Mouse (Mus musculus) MEL (cell line): ENCODE measurements around the gene Nyap1. TPM values are rescaled to one million over a fixed set of nuclear protein-coding genes. Genes with fewer than 3 reads are reported as not detected.

Experiments used
- DNase-seq: peaks from one replicate; pipeline ENCODE4 v3.0.0; 2011; ENCODE audit warnings: low read depth, low spot score
- H3K27ac ChIP-seq: 2 replicates; pipeline ENCODE4 v1.5.1; 2012; ENCODE audit warnings: low read depth, mild to moderate bottlenecking, control low read depth, low read length, moderate library complexity; ENCODE audit not compliant: control insufficient read depth
- H3K27me3 ChIP-seq, 2 experiments: fragments of 150-350 bp in 1 of 2; sonication (generic) in 1 of 2; 2 replicates each; pipeline ENCODE4 v1.6.1; 2012; ENCODE audit warnings: low read length in 2 of 2, mild to moderate bottlenecking in 2 of 2, improper control_type of control experiment in 1 of 2, moderate library complexity in 1 of 2; ENCODE audit not compliant: insufficient read depth in 2 of 2, control insufficient read depth in 1 of 2
- H3K36me3 ChIP-seq, 2 experiments: 2 replicates each; pipeline ENCODE4 v1.6.1; 2012 to 2014; ENCODE audit warnings: low read length in 2 of 2, improper control_type of control experiment in 1 of 2, inconsistent platforms in 1 of 2, mild to moderate bottlenecking in 1 of 2; ENCODE audit not compliant: insufficient read depth in 2 of 2, control insufficient read depth in 1 of 2
- H3K4me1 ChIP-seq, 2 experiments: fragments of 150-350 bp in 1 of 2; sonication (generic) in 1 of 2; 2 replicates each; pipeline ENCODE4 v1.6.1; 2012; ENCODE audit warnings: low read length in 2 of 2, improper control_type of control experiment in 1 of 2, mild to moderate bottlenecking in 1 of 2; ENCODE audit not compliant: insufficient read depth in 2 of 2, control insufficient read depth in 1 of 2
- H3K4me3 ChIP-seq, 2 experiments: fragments of 150-350 bp in 1 of 2; sonication (generic) in 1 of 2; 2 replicates each; pipeline ENCODE4 v1.5.1; 2012; ENCODE audit warnings: low read depth in 2 of 2, low read length in 2 of 2, mild to moderate bottlenecking in 2 of 2, moderate library complexity in 2 of 2, control low read depth in 1 of 2, improper control_type of control experiment in 1 of 2; ENCODE audit not compliant: control insufficient read depth in 1 of 2, insufficient read depth in 1 of 2
- H3K79me2 ChIP-seq: 2 replicates; pipeline ENCODE4 v1.6.1; 2012; ENCODE audit warnings: mild to moderate bottlenecking, low read length, moderate library complexity; ENCODE audit not compliant: control insufficient read depth, poor library complexity, insufficient read depth
- H3K9ac ChIP-seq: 2 replicates; pipeline ENCODE4 v1.6.1; 2012; ENCODE audit warnings: low read depth, mild to moderate bottlenecking, control low read depth, low read length, moderate library complexity; ENCODE audit not compliant: control insufficient read depth, poor library complexity, severe bottlenecking
- H3K9me3 ChIP-seq: fragments of 150-350 bp; sonication (generic); replicated peaks from 2 replicates; pipeline ENCODE4 v1.6.1; 2012; ENCODE audit warnings: mild to moderate bottlenecking, low read length, improper control_type of control experiment, moderate library complexity; ENCODE audit not compliant: insufficient read depth
- CHD1 ChIP-seq: IDR thresholded peaks from 2 replicates; pipeline ENCODE4 v1.6.1; 2012; ENCODE audit warnings: low read depth, mild to moderate bottlenecking, inconsistent platforms, low read length, improper control_type of control experiment
- CHD2 ChIP-seq: IDR thresholded peaks from 2 replicates; pipeline ENCODE4 v1.6.1; 2011; ENCODE audit warnings: low read length, improper control_type of control experiment
- ELF1 ChIP-seq: IDR thresholded peaks from 2 replicates; pipeline ENCODE4 v1.6.1; 2014; ENCODE audit warnings: low read depth, mild to moderate bottlenecking, inconsistent platforms, low read length, improper control_type of control experiment, moderate library complexity
- EP300 ChIP-seq, 2 experiments: IDR thresholded peaks; 2 replicates each; pipeline ENCODE4 v1.6.1; 2011; ENCODE audit warnings: improper control_type of control experiment in 2 of 2, low read length in 2 of 2, low read depth in 1 of 2, mild to moderate bottlenecking in 1 of 2
- GABPA ChIP-seq: IDR thresholded peaks from 2 replicates; pipeline ENCODE4 v1.6.1; 2012; ENCODE audit warnings: low read depth, mild to moderate bottlenecking, inconsistent platforms, low read length, improper control_type of control experiment, moderate library complexity
- KAT2A ChIP-seq: conservative IDR thresholded peaks from 2 replicates; pipeline ENCODE4 v1.6.1; 2012; ENCODE audit warnings: low read depth, low read length, improper control_type of control experiment, inconsistent platforms
- MAFK ChIP-seq: IDR thresholded peaks from 2 replicates; pipeline ENCODE4 v1.6.1; 2011; ENCODE audit warnings: low read depth, mild to moderate bottlenecking, low read length, improper control_type of control experiment, borderline replicate concordance
- MEF2A ChIP-seq: IDR thresholded peaks from 2 replicates; pipeline ENCODE4 v1.6.1; 2014; ENCODE audit warnings: low read depth, mild to moderate bottlenecking, inconsistent platforms, low read length, improper control_type of control experiment; ENCODE audit not compliant: poor library complexity, insufficient replicate concordance, severe bottlenecking; ENCODE audit errors: extremely low read depth
- MXI1 ChIP-seq: IDR thresholded peaks from 2 replicates; pipeline ENCODE4 v1.6.1; 2011; ENCODE audit warnings: mild to moderate bottlenecking, low read depth, low read length, improper control_type of control experiment
- MYC ChIP-seq: IDR thresholded peaks from 2 replicates; pipeline ENCODE4 v1.6.1; 2011; ENCODE audit warnings: low read depth, mild to moderate bottlenecking, low read length, improper control_type of control experiment, moderate library complexity
- NELFE ChIP-seq: IDR thresholded peaks from 2 replicates; pipeline ENCODE4 v1.6.1; 2011; ENCODE audit warnings: low read depth, low read length, improper control_type of control experiment
- NRF1 ChIP-seq: IDR thresholded peaks from 2 replicates; pipeline ENCODE4 v1.6.1; 2014; ENCODE audit warnings: low read depth, mild to moderate bottlenecking, inconsistent platforms, low read length, improper control_type of control experiment, moderate library complexity; ENCODE audit not compliant: poor library complexity, insufficient read depth, severe bottlenecking
- POLR2A ChIP-seq, 2 experiments: IDR thresholded peaks; 2 replicates each; pipeline ENCODE4 v1.6.1; 2011 to 2012; ENCODE audit warnings: low read length in 2 of 2, mild to moderate bottlenecking in 2 of 2, control low read depth in 1 of 2, improper control_type of control experiment in 1 of 2, low read depth in 1 of 2, moderate library complexity in 1 of 2; ENCODE audit not compliant: control insufficient read depth in 1 of 2, insufficient read depth in 1 of 2, poor library complexity in 1 of 2
- POLR2AphosphoS5 ChIP-seq: IDR thresholded peaks from 2 replicates; pipeline ENCODE4 v1.6.1; 2012; ENCODE audit warnings: low read depth, borderline replicate concordance, mild to moderate bottlenecking, inconsistent platforms, low read length, moderate library complexity, mixed read lengths
- RAD21 ChIP-seq: IDR thresholded peaks from 2 replicates; pipeline ENCODE4 v1.6.1; 2011; ENCODE audit warnings: mild to moderate bottlenecking, low read depth, low read length, improper control_type of control experiment
- SIN3A ChIP-seq: IDR thresholded peaks from 2 replicates; pipeline ENCODE4 v1.6.1; 2012; ENCODE audit warnings: low read length, improper control_type of control experiment, inconsistent platforms
- TAL1 ChIP-seq: IDR thresholded peaks from 2 replicates; pipeline ENCODE4 v1.6.1; 2012; ENCODE audit warnings: mild to moderate bottlenecking, inconsistent platforms, low read length, moderate library complexity, mixed read lengths
- TBP ChIP-seq: IDR thresholded peaks from 2 replicates; pipeline ENCODE4 v1.8.0; 2011; ENCODE audit warnings: low read depth, low read length, improper control_type of control experiment
- TCF12 ChIP-seq: IDR thresholded peaks from 2 replicates; pipeline ENCODE4 v1.6.1; 2014; ENCODE audit warnings: low read depth, mild to moderate bottlenecking, inconsistent platforms, low read length, improper control_type of control experiment, moderate library complexity
- UBTF ChIP-seq: IDR thresholded peaks from 2 replicates; pipeline ENCODE4 v1.6.1; 2012; ENCODE audit warnings: low read depth, mild to moderate bottlenecking, inconsistent platforms, low read length, improper control_type of control experiment, moderate library complexity, borderline replicate concordance; ENCODE audit not compliant: insufficient read depth
- polyA plus RNA-seq, 2 experiments: library from polyadenylated mRNA; stranded (reverse) in 1 of 2; unstranded in 1 of 2; fragments of >175 nt in 1 of 2; fragments of >200 nt in 1 of 2; gene quantifications; 2 replicates each; pipeline versions ENCODE4 v1.2.1 to v1.2.4; 2012; ENCODE audit warnings: low replicate concordance in 2 of 2, low read depth in 1 of 2; ENCODE audit not compliant: insufficient read length in 2 of 2, insufficient read depth in 1 of 2, missing spikeins in 1 of 2
- total RNA-seq: library from RNA; depleted of rRNA; stranded (reverse); fragments of 300-350 nt; gene quantifications from 2 replicates; pipeline ENCODE4 v1.2.3, GENCODE M21; 2012; rRNA removed

The Nyap1 gene
- total and polyA plus RNA-seq, 3 experiments: 0.39 to 1.1 TPM; not detected in 1

- TF ChIP-seq EP300 (IDR thresholded peaks at IDR 0.05; ENCODE audit: low read depth in 1 of 2, low read length in 2 of 2): no peak; a peak in 1 of 4 replicates
- 0 out of 2 replicates have a peak, but pooled peaks have one; percentile 24 for TF ChIP-seq MYC
- TF ChIP-seq GABPA: no peak
- no peak for TF ChIP-seq UBTF
- TF ChIP-seq MAFK: peak; percentile 19; the same call in 1 of the 2 replicates
- TF ChIP-seq POLR2AphosphoS5: no peak
- no peak for TF ChIP-seq NRF1
- no peak for TF ChIP-seq TCF12
- no peak for TF ChIP-seq RAD21
- no peak for TF ChIP-seq CHD1
- no peak for TF ChIP-seq CHD2
These were observed 57.8 kb downstream of the Nyap1 start (continued) for GRCm38 (mm10) chr5:137683388-137684293.

GRCm38 (mm10) chr5:137682526-137682925 lies 58.9 kb downstream of the Nyap1 start:
- H3K36me3 ChIP-seq: peaks cover 0 to 37% of the 10 kb centered on the region in 2 experiments; a peak in 3 of 4 replicates
- H3K27ac ChIP-seq: no peak overlapping the region
- H3K9ac ChIP-seq: peak overlapping the region; percentile 83; the same call in 1 of the 2 replicates
- no peak for TF ChIP-seq GABPA
- TF ChIP-seq MEF2A: no peak
- no peak for TF ChIP-seq TAL1
- no peak for TF ChIP-seq POLR2A (IDR thresholded peaks at IDR 0.05; ENCODE audit: control insufficient read depth in 1 of 2, insufficient read depth in 1 of 2, low read depth in 1 of 2, low read length in 2 of 2, poor library complexity in 1 of 2)
- no peak for TF ChIP-seq TCF12
- TF ChIP-seq NELFE: no peak
- no peak for TF ChIP-seq ELF1
- TF ChIP-seq TBP: no peak
- no peak for TF ChIP-seq RAD21
- TF ChIP-seq UBTF: no peak
- TF ChIP-seq SIN3A: no peak
- no peak for TF ChIP-seq CHD2
- no peak for TF ChIP-seq KAT2A
- TF ChIP-seq MYC: no peak
- TF ChIP-seq MAFK: no peak
- TF ChIP-seq MXI1: no peak
- H3K27me3 ChIP-seq: no peaks in the 10 kb centered on the region
- H3K9me3 ChIP-seq: no peaks in the 10 kb centered on the region
- H3K79me2 ChIP-seq: peaks cover 51% of the 10 kb centered on the region
- H3K4me3 ChIP-seq: peak overlapping the region in 1 of 2 experiments; percentile 63; a peak in 2 of 4 replicates
- peaks cover 8 to 32% of the 10 kb centered on the region in 2 experiments; a peak in 3 of 4 replicates for H3K4me1 ChIP-seq
- DNase-seq: no peak

Other genes starting within 250 kb of the Nyap1 start
- gene Pop7, start 239.1 kb downstream of the Nyap1 start, total RNA-seq: 73.8 and 79.8 TPM in 2 replicates
- gene Pop7, start 239.1 kb downstream of the Nyap1 start, polyA plus RNA-seq: 10 to 100 TPM in 1 of 2 experiments, not detected in 1; 61.1 TPM
- gene Gigyf1, start 223.1 kb downstream of the Nyap1 start, total RNA-seq: 5.1 and 6.8 TPM in 2 replicates
- 10 to 100 TPM in 1 of 2 experiments, not detected in 1; 24.6 TPM for gene Gigyf1, start 223.1 kb downstream of the Nyap1 start, polyA plus RNA-seq
- gene Epo, start 208.4 kb downstream of the Nyap1 start, total RNA-seq: not detected in 2 replicates
- gene Epo, start 208.4 kb downstream of the Nyap1 start, polyA plus RNA-seq: not detected
- 531 and 548 TPM in 2 replicates for gene Gnb2, start 208.1 kb downstream of the Nyap1 start, total RNA-seq
- gene Gnb2, start 208.1 kb downstream of the Nyap1 start, polyA plus RNA-seq: 100 to 1,000 TPM in 1 of 2 experiments, not detected in 1; 550 TPM
- 0.15 TPM in 1 of 2 replicates, not detected in the other for gene Actl6b, start 188.1 kb downstream of the Nyap1 start, total RNA-seq
- not detected for gene Actl6b, start 188.1 kb downstream of the Nyap1 start, polyA plus RNA-seq
- 76.9 and 96.2 TPM in 2 replicates for gene Tfr2, start 171.8 kb downstream of the Nyap1 start, total RNA-seq
- 100 to 1,000 TPM in 1 of 2 experiments, not detected in 1; 112 TPM for gene Tfr2, start 171.8 kb downstream of the Nyap1 start, polyA plus RNA-seq
- 11.9 and 12.4 TPM in 2 replicates for gene Mospd3, start 140.5 kb downstream of the Nyap1 start, total RNA-seq
- 100 to 1,000 TPM in 1 of 2 experiments, not detected in 1; 144 TPM for gene Mospd3, start 140.5 kb downstream of the Nyap1 start, polyA plus RNA-seq
- 0.07 and 0.23 TPM in 2 replicates for gene Pcolce, start 127.8 kb downstream of the Nyap1 start, total RNA-seq
- under 1 TPM in 1 of 2 experiments, not detected in 1; 0.77 TPM for gene Pcolce, start 127.8 kb downstream of the Nyap1 start, polyA plus RNA-seq
- 0.13 and 0.42 TPM in 2 replicates for gene Fbxo24, start 112.6 kb downstream of the Nyap1 start, total RNA-seq
- gene Fbxo24, start 112.6 kb downstream of the Nyap1 start, polyA plus RNA-seq: under 1 TPM in 1 of 2 experiments, not detected in 1; 0.46 TPM
- gene Lrch4, start 112.5 kb downstream of the Nyap1 start, total RNA-seq: 9.1 and 9.7 TPM in 2 replicates
- 100 to 1,000 TPM in 1 of 2 experiments, 10 to 100 TPM in 1; 47.0 to 239 TPM for gene Lrch4, start 112.5 kb downstream of the Nyap1 start, polyA plus RNA-seq
- gene Gm20605, start 112.4 kb downstream of the Nyap1 start, total RNA-seq: 2.4 and 2.5 TPM in 2 replicates
- 10 to 100 TPM in 1 of 2 experiments, not detected in 1; 12.7 TPM for gene Gm20605, start 112.4 kb downstream of the Nyap1 start, polyA plus RNA-seq
- gene Sap25, start 100.3 kb downstream of the Nyap1 start, total RNA-seq: 1.9 and 3.0 TPM in 2 replicates
- gene Sap25, start 100.3 kb downstream of the Nyap1 start, polyA plus RNA-seq: 10 to 100 TPM in 1 of 2 experiments, not detected in 1; 22.7 TPM
- gene Irs3, start 95.9 kb downstream of the Nyap1 start, total RNA-seq: 0.10 TPM in 1 of 2 replicates, not detected in the other
- gene Irs3, start 95.9 kb downstream of the Nyap1 start, polyA plus RNA-seq: not detected
- 18.7 and 30.0 TPM in 2 replicates for gene Agfg2, start 56.9 kb downstream of the Nyap1 start, total RNA-seq
- 10 to 100 TPM in 1 of 2 experiments, not detected in 1; 38.9 TPM for gene Agfg2, start 56.9 kb downstream of the Nyap1 start, polyA plus RNA-seq
- gene Tsc22d4, start 4.1 kb upstream of the Nyap1 start, total RNA-seq: 52.7 and 58.3 TPM in 2 replicates
- gene Tsc22d4, start 4.1 kb upstream of the Nyap1 start, polyA plus RNA-seq: 100 to 1,000 TPM in 1 of 2 experiments, not detected in 1; 203 TPM
- 35.0 and 35.8 TPM in 2 replicates for gene Ppp1r35, start 37.2 kb upstream of the Nyap1 start, total RNA-seq
- 10 to 100 TPM in 1 of 2 experiments, not detected in 1; 46.2 TPM for gene Ppp1r35, start 37.2 kb upstream of the Nyap1 start, polyA plus RNA-seq
- 49.1 and 58.7 TPM in 2 replicates for gene Mepce, start 46.0 kb upstream of the Nyap1 start, total RNA-seq
- gene Mepce, start 46.0 kb upstream of the Nyap1 start, polyA plus RNA-seq: 10 to 100 TPM in 1 of 2 experiments, not detected in 1; 74.2 TPM
- gene Zcwpw1, start 46.2 kb upstream of the Nyap1 start, total RNA-seq: 5.6 and 11.1 TPM in 2 replicates
- 10 to 100 TPM in 1 of 2 experiments, not detected in 1; 16.0 TPM for gene Zcwpw1, start 46.2 kb upstream of the Nyap1 start, polyA plus RNA-seq
- 0.36 and 1.5 TPM in 2 replicates for gene Pilra, start 94.7 kb upstream of the Nyap1 start, total RNA-seq
- gene Pilra, start 94.7 kb upstream of the Nyap1 start, polyA plus RNA-seq: under 1 TPM in 1 of 2 experiments, not detected in 1; 0.89 TPM
- gene Pilrb1, start 116.5 kb upstream of the Nyap1 start, total RNA-seq: 4.4 and 12.1 TPM in 2 replicates
- gene Pilrb1, start 116.5 kb upstream of the Nyap1 start, polyA plus RNA-seq: 1 to 10 TPM in 1 of 2 experiments, not detected in 1; 4.5 TPM
- gene Pilrb2, start 130.2 kb upstream of the Nyap1 start, total RNA-seq: 32.1 and 71.7 TPM in 2 replicates
- 10 to 100 TPM in 1 of 2 experiments, not detected in 1; 25.9 TPM for gene Pilrb2, start 130.2 kb upstream of the Nyap1 start, polyA plus RNA-seq
- not detected in 2 replicates for gene Cyp3a13, start 180.0 kb upstream of the Nyap1 start, total RNA-seq
- gene Cyp3a13, start 180.0 kb upstream of the Nyap1 start, polyA plus RNA-seq: not detected
- gene Gjc3, start 221.5 kb upstream of the Nyap1 start, total RNA-seq: not detected in 2 replicates
- not detected for gene Gjc3, start 221.5 kb upstream of the Nyap1 start, polyA plus RNA-seq
- not detected in 2 replicates for gene Azgp1, start 239.9 kb upstream of the Nyap1 start, total RNA-seq
- gene Azgp1, start 239.9 kb upstream of the Nyap1 start, polyA plus RNA-seq: not detected